Mouse (Mus musculus) limb, embryonic 12.5 days (tissue): ENCODE results near the gene Map4k3. TPM values are rescaled to one million over a fixed set of nuclear protein-coding genes. Genes with fewer than 3 reads are reported as not detected.

Experiments
- ATAC-seq: fragments of 200-750 bp; cut with Nextera tagmentation; 2 replicates; pipeline ENCODE4 v1.8.0; 2017; ENCODE audit warnings: low read depth, moderate TSS enrichment; ENCODE audit not compliant: insufficient number of reproducible peaks, insufficient read depth, low FRiP score, low TSS enrichment
- H3K27ac ChIP-seq: fragments of 300-500 bp; sonication (generic); 2 replicates; pipeline ENCODE4 v1.5.1; 2016; ENCODE audit warnings: mild to moderate bottlenecking, moderate library complexity
- H3K27me3 ChIP-seq: fragments of 300-500 bp; sonication (generic); 2 replicates; pipeline ENCODE4 v1.6.1; 2016; ENCODE audit warnings: mild to moderate bottlenecking, moderate library complexity
- H3K36me3 ChIP-seq: fragments of 300-500 bp; sonication (generic); 2 replicates; pipeline ENCODE4 v1.6.1; 2016; ENCODE audit warnings: mild to moderate bottlenecking, moderate library complexity
- H3K4me1 ChIP-seq: fragments of 300-500 bp; sonication (generic); replicated peaks from 2 replicates; pipeline ENCODE4 v1.6.1; 2016
- H3K4me2 ChIP-seq: fragments of 300-500 bp; sonication (generic); 2 replicates; pipeline ENCODE4 v1.6.1; 2016; ENCODE audit warnings: mild to moderate bottlenecking, moderate library complexity
- H3K4me3 ChIP-seq: fragments of 300-500 bp; sonication (generic); replicated peaks from 2 replicates; pipeline ENCODE4 v1.5.1; 2016; ENCODE audit warnings: mild to moderate bottlenecking
- H3K9ac ChIP-seq: fragments of 300-500 bp; sonication (generic); replicated peaks from 2 replicates; pipeline ENCODE4 v1.6.1; 2016; ENCODE audit warnings: mild to moderate bottlenecking, moderate library complexity
- H3K9me3 ChIP-seq: fragments of 300-500 bp; sonication (generic); 2 replicates; pipeline ENCODE4 v1.6.1; 2016; ENCODE audit warnings: mild to moderate bottlenecking, moderate library complexity
- WGBS: fragments of 180-500 bp; shearing (Covaris S2); methylation state at CpG from one replicate; pipeline ENCODE4 v1.1.7; 2016; 5-methylcytosine and 5-hydroxymethylcytosine counted together
- polyA plus RNA-seq: library from polyadenylated mRNA; unstranded; fragments of >200 nt; fragmentation: Nextera tagmentation; extraction: Ambion mirVana; gene quantifications from 2 replicates; pipeline ENCODE4 v1.2.1, GENCODE M21; 2016

The Map4k3 gene
- polyA plus RNA-seq, 1 experiment from 2014 or later: 35.8 TPM

DNA sequence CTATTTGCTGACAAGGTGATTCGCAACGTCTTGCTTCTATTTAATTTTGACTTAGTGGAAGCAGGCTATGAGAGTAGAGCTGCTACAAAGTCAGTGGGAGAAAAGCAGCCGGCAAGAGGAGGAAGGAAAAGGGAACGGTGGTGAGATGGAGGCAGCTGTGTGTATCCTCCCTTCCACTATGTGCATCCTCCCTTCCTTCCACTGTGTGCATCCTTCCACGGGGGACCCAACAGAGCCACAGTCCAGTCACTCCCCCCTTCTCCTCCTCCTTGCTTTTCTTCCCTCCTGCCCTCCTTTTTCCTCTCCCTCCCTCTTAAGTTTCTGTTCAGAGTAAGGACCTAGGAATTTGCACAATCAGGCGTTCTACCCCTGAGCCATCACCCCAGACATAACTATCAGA is 21.7 kb downstream of the Map4k3 start:
- ATAC-seq: no peak
- Histone ChIP-seq H3K9ac (no peak overlapping the region), H3K4me3 (no peak overlapping the region), H3K4me2 (no peak overlapping the region), H3K9me3 (no peaks in the 10 kb centered on the region), H3K27ac (no peak overlapping the region), H3K27me3 (no peaks in the 10 kb centered on the region), H3K4me1 (peaks cover 66% of the 10 kb centered on the region), H3K36me3 (no peaks in the 10 kb centered on the region)
- 74% methylated on average over 6 of the region's 6 CpGs for WGBS

DNA sequence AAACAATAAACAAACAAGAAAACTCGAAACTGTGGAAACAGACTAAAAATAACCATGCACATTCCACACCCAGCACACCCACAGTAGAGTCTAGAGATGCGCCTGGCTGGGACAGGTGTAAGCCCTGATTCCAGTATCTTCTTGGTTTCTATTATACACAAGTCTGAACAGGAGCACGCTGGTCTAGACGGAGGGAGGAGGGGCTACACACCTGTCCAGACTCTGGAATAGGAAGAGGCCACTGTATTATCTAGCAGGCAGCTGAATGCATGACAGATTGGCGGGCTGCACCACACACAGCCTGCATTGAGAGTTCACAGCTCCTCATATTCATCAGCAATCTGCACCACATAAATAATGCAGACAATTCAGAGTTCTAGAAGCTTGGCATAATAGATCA is 26.6 kb downstream of the Map4k3 start:
- H3K4me2 ChIP-seq: no peak overlapping the region
- H3K4me3 ChIP-seq: no peak overlapping the region
- 85% methylated on average over 5 of the region's 5 CpGs for WGBS
- H3K27ac ChIP-seq: no peak overlapping the region
- H3K27me3 ChIP-seq: no peaks in the 10 kb centered on the region
- no peaks in the 10 kb centered on the region for H3K9me3 ChIP-seq
- H3K9ac ChIP-seq: no peak overlapping the region
- H3K4me1 ChIP-seq: peaks cover 52% of the 10 kb centered on the region
- no peak for ATAC-seq
- H3K36me3 ChIP-seq: no peaks in the 10 kb centered on the region

DNA sequence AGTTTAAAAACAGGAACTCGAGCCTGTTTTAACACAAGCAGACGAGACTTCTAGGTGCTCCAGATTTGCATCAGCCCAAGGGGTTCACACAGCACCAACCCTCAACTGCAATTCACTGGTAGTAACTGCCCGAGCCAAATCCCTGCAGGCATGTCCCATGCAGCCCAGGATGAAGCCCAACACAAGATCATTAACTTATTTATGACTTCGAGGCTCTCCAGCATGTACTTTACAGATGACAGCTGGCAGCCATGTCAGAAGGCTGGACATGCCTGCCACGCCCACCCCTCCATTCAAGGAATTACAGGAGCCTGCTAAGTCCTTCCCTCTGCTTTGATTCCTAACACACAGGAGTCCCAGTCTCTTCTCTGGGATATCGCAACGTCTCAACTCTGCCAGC is 29.4 kb downstream of the Map4k3 start:
- Histone ChIP-seq H3K4me1 (peaks cover 30% of the 10 kb centered on the region), H3K27ac (0 out of 2 replicates have a peak overlapping the region, but pooled peaks have one; percentile 2), H3K4me2 (no peak overlapping the region), H3K4me3 (no peak overlapping the region), H3K9me3 (no peaks in the 10 kb centered on the region), H3K36me3 (no peaks in the 10 kb centered on the region), H3K9ac (no peak overlapping the region), H3K27me3 (no peaks in the 10 kb centered on the region)
- 41% methylated on average over 7 of the region's 7 CpGs for WGBS
- ATAC-seq: 0 out of 2 replicates have a peak, but pooled peaks have one; percentile 23

DNA sequence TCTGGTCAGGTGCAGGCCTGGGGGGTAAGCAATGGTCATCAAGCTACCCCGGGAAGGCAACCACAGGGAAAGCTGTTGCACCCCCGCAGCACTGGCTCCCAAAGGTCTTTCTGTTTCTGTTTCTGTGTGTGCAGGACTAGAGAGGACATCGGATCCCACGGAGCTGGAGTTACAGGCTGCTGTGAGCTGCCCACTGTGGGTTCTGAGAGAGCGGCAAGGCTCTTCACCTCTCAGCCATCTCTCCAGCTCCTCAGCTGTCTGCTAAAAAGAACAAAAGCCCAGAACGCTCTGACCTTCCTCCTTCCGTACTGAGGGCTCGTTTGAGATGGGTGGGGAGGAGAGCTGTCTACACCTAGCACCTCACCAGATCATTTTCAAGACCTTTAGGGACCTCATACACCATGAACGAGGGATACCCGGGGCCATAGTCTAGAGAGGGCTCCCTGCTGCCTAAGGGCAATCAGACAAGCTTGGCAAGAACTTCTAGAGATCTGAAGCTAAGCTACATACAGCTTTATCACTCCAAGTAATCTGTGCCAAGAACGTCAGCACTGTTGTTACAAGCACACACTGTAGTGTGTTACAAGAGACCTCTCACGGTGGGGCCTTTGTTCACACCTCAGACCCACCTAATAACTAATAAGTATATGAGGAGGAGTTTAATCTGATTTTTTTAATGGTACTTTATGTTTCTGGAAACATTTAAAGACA is 29.9 kb downstream of the Map4k3 start:
- Histone ChIP-seq H3K4me2 (no peak overlapping the region), H3K9ac (no peak overlapping the region), H3K27ac (peak overlapping the region; percentile 69; the same call in 1 of the 2 replicates), H3K27me3 (no peaks in the 10 kb centered on the region), H3K9me3 (no peaks in the 10 kb centered on the region), H3K4me3 (no peak overlapping the region), H3K36me3 (no peaks in the 10 kb centered on the region), H3K4me1 (peaks cover 34% of the 10 kb centered on the region)
- no peak for ATAC-seq
- WGBS: 54% methylated on average over 12 of the region's 12 CpGs

DNA sequence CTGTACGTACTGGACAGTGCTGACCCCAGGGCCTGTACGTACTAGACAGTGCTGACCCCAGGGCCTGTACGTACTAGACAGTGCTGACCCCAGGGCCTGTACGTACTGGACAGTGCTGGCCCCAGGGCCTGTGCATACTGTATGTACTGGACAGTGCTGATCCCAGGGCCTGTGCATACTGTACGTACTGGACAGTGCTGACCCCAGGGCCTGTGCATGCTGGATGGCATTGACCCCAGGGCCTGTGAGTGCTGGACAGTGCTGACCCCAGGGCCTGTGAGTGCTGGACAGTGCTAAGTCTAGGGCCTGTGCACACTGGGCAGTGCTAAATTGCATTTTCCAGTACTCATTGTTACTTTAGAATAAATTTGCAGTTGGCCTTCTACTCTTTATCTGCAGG is 31.3 kb downstream of the Map4k3 start:
- peak; percentile 49; the same call in 1 of the 2 replicates for ATAC-seq

GRCm38 (mm10) chr17:80696210-80696609 is 32.1 kb downstream of the Map4k3 start:
- no peak for ATAC-seq
- Histone ChIP-seq H3K4me3 (no peak overlapping the region), H3K36me3 (peaks cover 3% of the 10 kb centered on the region; the same call in 1 of the 2 replicates), H3K4me2 (no peak overlapping the region), H3K27me3 (no peaks in the 10 kb centered on the region), H3K9me3 (no peaks in the 10 kb centered on the region), H3K27ac (no peak overlapping the region), H3K9ac (no peak overlapping the region), H3K4me1 (peaks cover 29% of the 10 kb centered on the region)
- WGBS: 88% methylated on average over 6 of the region's 6 CpGs

More for the DNA sequence above, 31.3 kb downstream of the Map4k3 start:
- WGBS: 94% methylated on average over 5 of the region's 5 CpGs
- no peaks in the 10 kb centered on the region for H3K27me3 ChIP-seq
- H3K9me3 ChIP-seq: no peaks in the 10 kb centered on the region
- H3K4me2 ChIP-seq: no peak overlapping the region
- H3K4me3 ChIP-seq: no peak overlapping the region
- H3K27ac ChIP-seq: no peak overlapping the region
- peaks cover 34% of the 10 kb centered on the region for H3K4me1 ChIP-seq
- H3K36me3 ChIP-seq: no peaks in the 10 kb centered on the region
- no peak overlapping the region for H3K9ac ChIP-seq

DNA sequence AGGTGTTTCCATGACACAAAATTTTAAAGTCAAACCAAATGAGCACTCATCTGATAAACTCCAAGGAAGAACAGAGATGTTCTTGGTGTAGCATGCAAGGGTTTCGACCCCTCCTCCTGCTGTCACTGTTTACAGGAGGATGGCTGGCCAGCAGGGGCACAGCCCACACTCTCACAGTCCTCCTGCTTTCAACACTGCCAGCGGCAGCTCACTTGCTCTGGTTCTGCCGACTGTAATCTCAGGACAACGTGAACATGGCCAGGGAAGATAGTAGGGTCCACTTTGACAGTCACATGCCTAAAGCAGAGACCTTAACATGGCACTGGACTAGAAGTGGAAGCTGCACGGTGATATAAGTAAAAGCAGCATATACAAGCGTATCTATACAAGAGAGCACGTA is 34.6 kb downstream of the Map4k3 start:
- H3K4me2 ChIP-seq: no peak overlapping the region
- H3K27me3 ChIP-seq: no peaks in the 10 kb centered on the region
- H3K4me3 ChIP-seq: no peak overlapping the region
- no peak overlapping the region for H3K9ac ChIP-seq
- peaks cover 16% of the 10 kb centered on the region for H3K4me1 ChIP-seq
- H3K36me3 ChIP-seq: peaks cover 8% of the 10 kb centered on the region; the same call in 1 of the 2 replicates
- ATAC-seq: no peak
- no peaks in the 10 kb centered on the region for H3K9me3 ChIP-seq
- 62% methylated on average over 7 of the region's 7 CpGs for WGBS
- H3K27ac ChIP-seq: no peak overlapping the region

GRCm38 (mm10) chr17:80692183-80692582 is 36.1 kb downstream of the Map4k3 start:
- H3K4me2 ChIP-seq: no peak overlapping the region
- no peak for ATAC-seq
- 84% methylated on average over 13 of the region's 13 CpGs for WGBS

DNA sequence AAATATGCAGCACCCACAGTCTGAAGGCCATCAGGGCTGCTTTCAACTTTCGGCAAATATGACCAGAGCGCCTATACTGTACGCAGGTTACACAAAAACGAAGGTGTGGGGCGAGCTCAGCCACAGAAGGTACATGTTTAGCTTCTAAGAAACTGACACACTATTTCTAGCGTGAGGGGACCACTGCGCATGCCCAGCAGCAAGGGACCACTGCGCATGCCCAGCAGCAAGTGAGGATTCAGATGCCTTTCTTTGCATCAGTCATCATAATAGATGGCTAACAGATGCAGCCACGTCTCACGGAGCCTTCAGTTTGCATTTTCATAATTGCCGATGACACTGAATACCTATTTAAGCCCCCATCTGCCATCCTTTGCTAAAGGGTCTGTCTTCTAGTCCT is 39.6 kb downstream of the Map4k3 start:
- Histone ChIP-seq H3K4me1 (peaks cover 4% of the 10 kb centered on the region), H3K36me3 (peaks cover 10% of the 10 kb centered on the region; the same call in 1 of the 2 replicates), H3K4me3 (no peak overlapping the region), H3K9me3 (no peaks in the 10 kb centered on the region), H3K27ac (no peak overlapping the region), H3K9ac (no peak overlapping the region), H3K27me3 (no peaks in the 10 kb centered on the region), H3K4me2 (no peak overlapping the region)
- no peak for ATAC-seq
- WGBS: 91% methylated on average over 11 of the region's 11 CpGs

More at GRCm38 (mm10) chr17:80692183-80692582, 36.1 kb downstream of the Map4k3 start:
- Histone ChIP-seq H3K9ac (no peak overlapping the region), H3K27ac (no peak overlapping the region), H3K9me3 (no peaks in the 10 kb centered on the region), H3K4me3 (no peak overlapping the region), H3K36me3 (peaks cover 8% of the 10 kb centered on the region; the same call in 1 of the 2 replicates), H3K4me1 (peaks cover 7% of the 10 kb centered on the region), H3K27me3 (no peaks in the 10 kb centered on the region)

- no peaks in the 10 kb centered on the region for H3K27me3 ChIP-seq
- H3K9me3 ChIP-seq: no peaks in the 10 kb centered on the region
- H3K4me1 ChIP-seq: peaks cover 5% of the 10 kb centered on the region; the same call in 1 of the 2 replicates
- no peak for ATAC-seq
- no peak overlapping the region for H3K27ac ChIP-seq
- H3K9ac ChIP-seq: no peak overlapping the region
- no peak overlapping the region for H3K4me2 ChIP-seq
- H3K36me3 ChIP-seq: peaks cover 6% of the 10 kb centered on the region; the same call in 1 of the 2 replicates
- H3K4me3 ChIP-seq: no peak overlapping the region
- WGBS: 87% methylated on average over 5 of the region's 5 CpGs
Measured at GRCm38 (mm10) chr17:80686066-80686465, 42.2 kb downstream of the Map4k3 start.

GRCm38 (mm10) chr17:80683821-80684576 is 44.3 kb downstream of the Map4k3 start:
- Histone ChIP-seq H3K9ac (no peak overlapping the region), H3K27me3 (no peaks in the 10 kb centered on the region), H3K4me3 (no peak overlapping the region), H3K9me3 (no peaks in the 10 kb centered on the region), H3K36me3 (peaks cover 7% of the 10 kb centered on the region; the same call in 1 of the 2 replicates), H3K4me1 (peaks cover 5% of the 10 kb centered on the region; the same call in 1 of the 2 replicates), H3K27ac (no peak overlapping the region), H3K4me2 (no peak overlapping the region)
- 58% methylated on average over 6 of the region's 6 CpGs for WGBS
- no peak for ATAC-seq
